12 mouse cellular contexts compared by ENCODE assay signal in the genomic region with DNA sequence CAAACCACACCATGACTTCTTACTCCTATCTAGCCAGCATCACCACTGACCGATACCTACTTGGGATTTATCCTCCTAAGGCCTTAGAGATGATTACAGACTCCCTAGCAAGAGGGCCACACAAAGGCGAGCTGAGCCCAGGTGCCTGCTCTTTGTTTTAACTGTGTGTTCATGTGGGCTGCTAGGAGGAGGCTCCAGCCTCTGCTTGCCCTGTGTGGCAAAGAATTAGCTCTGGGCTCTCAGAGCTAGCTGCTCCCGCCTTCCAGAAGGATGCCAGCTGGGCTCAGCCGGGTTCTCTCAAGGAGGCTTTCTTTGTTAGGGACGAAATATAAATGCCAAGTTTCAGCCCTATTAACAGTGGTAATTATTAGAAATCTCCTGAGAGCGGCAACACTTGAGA. TPM values are rescaled to one million over a fixed set of nuclear protein-coding genes. Genes with fewer than 3 reads are reported as not detected.
DNase-seq lines count a peak whose midpoint lies in the region; ATAC-seq and TF ChIP-seq lines count a peak whose summit lies in the region.
"Had no signal": no experiment of that assay in that cellular context is flagged by ENCODE, and none has a peak within 500 bp of the region (broad histone marks: within the 10 kb centered on the region; RNA-seq: fewer than 3 reads in every experiment).

No protein-coding gene starts in this region.

- 0 out of 2 replicates have a peak overlapping the region, but pooled peaks have one; percentile 47 for H3K9ac ChIP-seq in kidney, embryonic 16.5 days (replicated peaks; ENCODE audit: low read length)
- peak overlapping the region; percentile 58 for H3K9ac ChIP-seq in embryonic facial prominence, embryonic 13.5 days
- H3K9ac ChIP-seq in forebrain, embryonic 14.5 days (ENCODE audit: low read length) = peak overlapping the region; percentile 43; the same call in 1 of the 2 replicates
- peak overlapping the region; percentile 28; the same call in 1 of the 2 replicates for H3K9ac ChIP-seq in midbrain, embryonic 12.5 days (replicated peaks)
- no peak overlapping the region for H3K9ac ChIP-seq in lung, postnatal 0 days (replicated peaks; ENCODE audit: low read depth)

- peaks cover 45% of the 10 kb centered on the region for H3K36me3 ChIP-seq in kidney, embryonic 16.5 days (ENCODE audit: insufficient read depth, low read length)
- peaks cover 33% of the 10 kb centered on the region for H3K36me3 ChIP-seq in embryonic facial prominence, embryonic 13.5 days
- peaks cover 51% of the 10 kb centered on the region for H3K36me3 ChIP-seq in forebrain, embryonic 14.5 days (ENCODE audit: control insufficient read depth, insufficient read depth, low read length)
- peaks cover 27% of the 10 kb centered on the region for H3K36me3 ChIP-seq in midbrain, embryonic 12.5 days
- H3K36me3 ChIP-seq in lung, postnatal 0 days (ENCODE audit: insufficient read depth, low read length) = no peaks in the 10 kb centered on the region

- ATAC-seq in kidney, embryonic 16.5 days (ENCODE audit: low FRiP score, low TSS enrichment) = no peak
- ATAC-seq in embryonic facial prominence, embryonic 13.5 days (ENCODE audit: insufficient number of reproducible peaks, insufficient read depth, low FRiP score, low TSS enrichment, low read depth) = no peak
- ATAC-seq in forebrain, embryonic 14.5 days = peak; percentile 81
- 0 out of 2 replicates have a peak, but pooled peaks have one; percentile 35 for ATAC-seq in midbrain, embryonic 12.5 days (ENCODE audit: low FRiP score, low read depth)
- ATAC-seq in lung, postnatal 0 days = no peak

- no peak for DNase-seq in kidney, postnatal 36 days
- DNase-seq in forebrain, embryonic 14.5 days (ENCODE audit: low spot score) = peak; percentile 84
- DNase-seq in adipocyte (ENCODE audit: low spot score) = no peak
- DNase-seq in lung, postnatal 0 days (ENCODE audit: low spot score) = no peak
- no peak for DNase-seq in urinary bladder, postnatal 10 days (ENCODE audit: low spot score)
- DNase-seq: cerebellum, postnatal 36 days; heart, postnatal 4 days; lung, postnatal 4 days; thymus, postnatal 14 days had no signal

- WGBS in kidney, embryonic 16.5 days = 55% methylated on average over 6 of the region's 6 CpGs
- WGBS in embryonic facial prominence, embryonic 13.5 days = 33% methylated on average over 6 of the region's 6 CpGs
- 5% methylated on average over 6 of the region's 6 CpGs for WGBS in forebrain, embryonic 14.5 days
- WGBS in midbrain, embryonic 12.5 days = 15% methylated on average over 6 of the region's 6 CpGs
- 59% methylated on average over 6 of the region's 6 CpGs for WGBS in lung, postnatal 0 days

- TF ChIP-seq CTCF in lung, postnatal 0 days (IDR thresholded peaks at IDR 0.05) = no peak

- peak overlapping the region; percentile 5; the same call in 1 of the 2 replicates for H3K4me2 ChIP-seq in kidney, embryonic 16.5 days (replicated peaks; ENCODE audit: low read depth, low read length)
- H3K4me2 ChIP-seq in embryonic facial prominence, embryonic 13.5 days = no peak overlapping the region
- H3K4me2 ChIP-seq in forebrain, embryonic 14.5 days (ENCODE audit: low read length) = peak overlapping the region; percentile 26
- peak overlapping the region; percentile 19; the same call in 1 of the 2 replicates for H3K4me2 ChIP-seq in midbrain, embryonic 12.5 days (replicated peaks)
- no peak overlapping the region for H3K4me2 ChIP-seq in lung, postnatal 0 days (replicated peaks; ENCODE audit: low read depth, low read length)

- no peaks in the 10 kb centered on the region for H3K27me3 ChIP-seq in kidney, embryonic 16.5 days (ENCODE audit: insufficient read depth, low read length)
- no peaks in the 10 kb centered on the region for H3K27me3 ChIP-seq in embryonic facial prominence, embryonic 13.5 days
- no peaks in the 10 kb centered on the region for H3K27me3 ChIP-seq in forebrain, embryonic 14.5 days (replicated peaks; ENCODE audit: control insufficient read depth, insufficient read depth, low read length)
- H3K27me3 ChIP-seq in midbrain, embryonic 12.5 days = no peaks in the 10 kb centered on the region
- H3K27me3 ChIP-seq in lung, postnatal 0 days (replicated peaks; ENCODE audit: insufficient read depth, low read length) = no peaks in the 10 kb centered on the region

- peaks cover 71% of the 10 kb centered on the region for H3K4me1 ChIP-seq in kidney, embryonic 16.5 days (ENCODE audit: insufficient read depth, low read length)
- peaks cover 67% of the 10 kb centered on the region for H3K4me1 ChIP-seq in embryonic facial prominence, embryonic 13.5 days
- H3K4me1 ChIP-seq in forebrain, embryonic 14.5 days (ENCODE audit: control insufficient read depth, insufficient read depth, low read length) = peaks cover 47% of the 10 kb centered on the region
- H3K4me1 ChIP-seq in midbrain, embryonic 12.5 days = peaks cover 39% of the 10 kb centered on the region
- H3K4me1 ChIP-seq in lung, postnatal 0 days (ENCODE audit: insufficient read depth, low read depth, low read length) = peaks cover 17% of the 10 kb centered on the region; the same call in 1 of the 2 replicates

- no peak for TF ChIP-seq EP300 in lung, postnatal 0 days (IDR thresholded peaks at IDR 0.05)

- H3K4me3 ChIP-seq in kidney, embryonic 16.5 days (ENCODE audit: low read length) = no peak overlapping the region
- no peak overlapping the region for H3K4me3 ChIP-seq in embryonic facial prominence, embryonic 13.5 days
- 0 out of 2 replicates have a peak overlapping the region, but pooled peaks have one; percentile 1 for H3K4me3 ChIP-seq in forebrain, embryonic 14.5 days (ENCODE audit: low read depth, low read length)
- H3K4me3 ChIP-seq in midbrain, embryonic 12.5 days = no peak overlapping the region
- H3K4me3 ChIP-seq in lung, postnatal 0 days (ENCODE audit: low read depth, low read length) = no peak overlapping the region

- no peaks in the 10 kb centered on the region for H3K9me3 ChIP-seq in kidney, embryonic 16.5 days (ENCODE audit: low read length)
- H3K9me3 ChIP-seq in embryonic facial prominence, embryonic 13.5 days = no peaks in the 10 kb centered on the region
- no peaks in the 10 kb centered on the region for H3K9me3 ChIP-seq in forebrain, embryonic 14.5 days (replicated peaks; ENCODE audit: control insufficient read depth, low read length)
- no peaks in the 10 kb centered on the region for H3K9me3 ChIP-seq in midbrain, embryonic 12.5 days
- H3K9me3 ChIP-seq in lung, postnatal 0 days (ENCODE audit: low read length) = no peaks in the 10 kb centered on the region

- peak overlapping the region; percentile 55; the same call in 1 of the 2 replicates for H3K27ac ChIP-seq in kidney, embryonic 16.5 days (ENCODE audit: low read length)
- no peak overlapping the region for H3K27ac ChIP-seq in embryonic facial prominence, embryonic 13.5 days
- peak overlapping the region; percentile 52 for H3K27ac ChIP-seq in forebrain, embryonic 14.5 days (ENCODE audit: low read depth, low read length)
- peak overlapping the region; percentile 58 for H3K27ac ChIP-seq in midbrain, embryonic 12.5 days (replicated peaks)
- H3K27ac ChIP-seq in lung, postnatal 0 days (ENCODE audit: low read length) = no peak overlapping the region

RNA-seq across cellular contexts. Expression of a gene that starts 14.4 kb away (rescaled TPM):
- 67.3 and 75.5 TPM in 2 replicates for polyA plus RNA-seq in kidney, embryonic 16.5 days (2015; fragmentation: Nextera tagmentation; extraction: Ambion mirVana)
- 47.7 and 49.9 TPM in 2 replicates for polyA plus RNA-seq in embryonic facial prominence, embryonic 13.5 days (2015; fragmentation: Nextera tagmentation; extraction: Ambion mirVana)
- polyA plus RNA-seq in forebrain, embryonic 14.5 days (2014; fragmentation: Nextera tagmentation; extraction: Ambion mirVana) = 66.7 and 76.8 TPM in 2 replicates
- 73.7 TPM in 2 replicates for polyA plus RNA-seq in midbrain, embryonic 12.5 days (2016; fragmentation: Nextera tagmentation; extraction: Ambion mirVana)
- polyA plus RNA-seq in lung, postnatal 0 days (2015; fragmentation: Nextera tagmentation; extraction: Ambion mirVana) = 23.9 and 32.5 TPM in 2 replicates

Comparison
In these comparisons a context has a peak if more than half of its experiments do, and no peak if none do; other contexts are left out.
1. ATAC-seq: peak in forebrain, embryonic 14.5 days (single experiment) and midbrain, embryonic 12.5 days (single experiment); none in kidney, embryonic 16.5 days (single experiment), embryonic facial prominence, embryonic 13.5 days (single experiment) and lung, postnatal 0 days (single experiment).
2. H3K27ac ChIP-seq: peak in kidney, embryonic 16.5 days (single experiment), forebrain, embryonic 14.5 days (single experiment) and midbrain, embryonic 12.5 days (single experiment); none in embryonic facial prominence, embryonic 13.5 days (single experiment) and lung, postnatal 0 days (single experiment).
3. H3K4me2 ChIP-seq: peak in kidney, embryonic 16.5 days (single experiment), forebrain, embryonic 14.5 days (single experiment) and midbrain, embryonic 12.5 days (single experiment); none in embryonic facial prominence, embryonic 13.5 days (single experiment) and lung, postnatal 0 days (single experiment).